Mouse (Mus musculus) erythroblast, adult 5-6 weeks (primary cell): ENCODE results near the gene Col4a2. TPM values are rescaled to one million over a fixed set of nuclear protein-coding genes. Genes with fewer than 3 reads are reported as not detected.

Source experiments
- ATAC-seq: replicated peaks from 2 replicates; pipeline ENCODE4 v1.8.0; 2016; ENCODE audit warnings: moderate number of reproducible peaks, mild to moderate bottlenecking, moderate TSS enrichment, inconsistent platforms; ENCODE audit not compliant: poor library complexity, low FRiP score, severe bottlenecking
- total RNA-seq, 2 experiments: library from RNA; stranded (forward) in 1 of 2; stranded (reverse) in 1 of 2; fragments of 150-400 nt in 1 of 2; fragments of 200-764, 138-1000 nt in 1 of 2; gene quantifications; 2 replicates each; pipeline versions ENCODE4 v1.2.3 to v1.2.4; 2015 to 2017; ENCODE audit warnings: low replicate concordance in 2 of 2

The Col4a2 gene
- total RNA-seq, 2 experiments from 2014 or later = not detected

GRCm38 (mm10) chr8:11319405-11319804 lies 6.8 kb downstream of the Col4a2 start:
- ATAC-seq = no peak

GRCm38 (mm10) chr8:11321841-11322240 lies 9.2 kb downstream of the Col4a2 start:
- ATAC-seq = no peak

- no peak for ATAC-seq
Measured at GRCm38 (mm10) chr8:11322724-11323585, 10.3 kb downstream of the Col4a2 start.

- no peak for ATAC-seq
Measured at GRCm38 (mm10) chr8:11323681-11324080, 11.1 kb downstream of the Col4a2 start.

- no peak for ATAC-seq
Measured at GRCm38 (mm10) chr8:11324801-11325395, 12.3 kb downstream of the Col4a2 start.

- no peak for ATAC-seq
Measured at GRCm38 (mm10) chr8:11327298-11327697, 14.7 kb downstream of the Col4a2 start.

GRCm38 (mm10) chr8:11327722-11328417 lies 15.3 kb downstream of the Col4a2 start:
- ATAC-seq = no peak

- no peak for ATAC-seq
Measured at GRCm38 (mm10) chr8:11331561-11331960, 19.0 kb downstream of the Col4a2 start.

GRCm38 (mm10) chr8:11333746-11334145 lies 21.1 kb downstream of the Col4a2 start:
- ATAC-seq = no peak

GRCm38 (mm10) chr8:11334493-11334892 lies 21.9 kb downstream of the Col4a2 start:
- no peak for ATAC-seq

GRCm38 (mm10) chr8:11335238-11335637 lies 22.6 kb downstream of the Col4a2 start:
- ATAC-seq = no peak

- ATAC-seq = no peak
Measured at GRCm38 (mm10) chr8:11336346-11336745, 23.7 kb downstream of the Col4a2 start.

GRCm38 (mm10) chr8:11337642-11338041 lies 25.0 kb downstream of the Col4a2 start:
- ATAC-seq = no peak

GRCm38 (mm10) chr8:11338507-11338906 lies 25.9 kb downstream of the Col4a2 start:
- ATAC-seq = no peak

GRCm38 (mm10) chr8:11340310-11341110 lies 27.9 kb downstream of the Col4a2 start:
- ATAC-seq = no peak

GRCm38 (mm10) chr8:11341111-11341566 lies 28.5 kb downstream of the Col4a2 start:
- ATAC-seq = no peak

GRCm38 (mm10) chr8:11344459-11344858 lies 31.9 kb downstream of the Col4a2 start:
- ATAC-seq = no peak

GRCm38 (mm10) chr8:11346225-11346624 lies 33.6 kb downstream of the Col4a2 start:
- ATAC-seq = no peak

- ATAC-seq = no peak
Measured at GRCm38 (mm10) chr8:11347699-11348098, 35.1 kb downstream of the Col4a2 start.

GRCm38 (mm10) chr8:11348622-11349021 lies 36.0 kb downstream of the Col4a2 start:
- no peak for ATAC-seq
